Mouse (Mus musculus): Measurements from ENCODE around the gene Sufu. TPM values are rescaled to one million over a fixed set of nuclear protein-coding genes. Genes with fewer than 3 reads are reported as not detected.

The Sufu gene
- total RNA-seq, 1 experiment from 2014 or later = 21.3 TPM

DNA sequence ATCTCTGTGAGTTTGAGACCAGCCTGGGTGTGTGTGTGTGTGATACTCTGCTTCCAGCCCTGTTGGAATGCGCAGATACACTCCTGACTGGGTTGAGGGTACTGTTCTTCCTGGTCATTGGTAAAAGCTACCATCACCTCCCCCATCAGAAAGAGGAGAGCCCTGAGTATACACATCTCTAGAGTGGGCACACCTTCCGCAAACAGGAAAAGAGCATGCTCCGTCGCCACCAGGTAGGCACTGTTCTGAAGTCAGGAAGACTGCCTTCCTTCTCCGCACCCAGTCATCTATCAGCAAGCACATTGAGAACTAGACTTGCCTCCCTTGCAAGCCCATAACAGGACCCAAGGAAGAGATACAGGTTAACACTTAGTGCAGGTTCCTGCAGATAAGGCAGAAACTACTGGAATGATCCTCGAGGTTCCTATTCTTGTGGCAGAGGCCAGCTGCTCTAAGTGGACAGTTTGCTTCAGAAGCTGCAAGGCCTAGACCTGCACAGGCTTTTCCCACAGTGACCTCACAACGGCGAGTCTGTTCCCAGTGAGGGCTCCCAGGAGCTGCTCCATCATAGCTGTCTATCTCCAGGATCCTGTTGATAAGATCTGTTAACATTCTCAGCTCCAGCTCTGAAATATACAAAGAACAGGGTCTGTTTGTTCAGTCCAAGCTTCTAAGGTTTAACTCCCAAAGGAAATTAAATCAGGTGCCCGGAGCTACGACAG is 84.1 kb downstream of the Sufu start:
- ATAC-seq (ENCODE audit: extremely low read depth, insufficient number of reproducible peaks, low FRiP score, poor library complexity, severe bottlenecking) = no peak

DNA sequence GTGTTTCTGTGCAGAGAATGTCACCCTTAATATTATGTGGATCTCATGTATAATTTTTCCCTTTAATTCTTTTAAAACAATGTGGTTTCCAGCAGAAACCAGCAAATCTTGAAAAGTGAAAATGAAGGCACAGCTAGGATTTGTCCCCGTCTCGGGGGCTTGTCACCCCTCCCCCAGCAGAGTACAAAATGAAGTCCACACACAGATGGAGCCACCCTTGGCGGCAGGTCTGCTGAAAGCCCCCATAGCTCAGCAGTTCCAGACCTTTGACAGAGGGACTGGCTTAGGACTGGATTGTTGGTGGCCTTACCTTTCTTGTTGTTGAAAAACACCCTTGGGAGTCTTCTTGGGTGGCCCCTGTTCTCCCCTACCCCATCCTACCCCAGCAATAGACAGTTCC is 84.7 kb downstream of the Sufu start:
- no peak for ATAC-seq (ENCODE audit: extremely low read depth, insufficient number of reproducible peaks, low FRiP score, poor library complexity, severe bottlenecking)

DNA sequence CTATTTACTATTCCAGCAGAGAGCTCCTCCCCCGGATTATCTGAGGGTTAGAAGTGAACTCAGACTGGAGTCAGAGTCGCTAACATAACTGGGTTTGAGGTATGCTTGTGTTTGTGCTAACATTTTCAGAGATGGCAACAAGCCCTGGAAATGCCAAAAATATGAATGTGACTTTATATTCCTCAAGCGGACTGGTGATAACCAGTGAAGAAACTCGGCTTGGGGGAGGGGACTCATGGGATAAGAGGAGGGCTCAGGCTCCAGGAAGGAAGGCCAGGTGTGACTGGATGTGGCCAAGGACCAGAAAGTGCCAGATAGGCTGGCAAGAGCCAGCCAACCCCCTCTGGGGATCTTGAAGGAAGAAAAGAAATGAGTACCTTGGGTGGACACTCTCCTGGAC is 85.1 kb downstream of the Sufu start:
- no peak for ATAC-seq (ENCODE audit: extremely low read depth, insufficient number of reproducible peaks, low FRiP score, poor library complexity, severe bottlenecking)

DNA sequence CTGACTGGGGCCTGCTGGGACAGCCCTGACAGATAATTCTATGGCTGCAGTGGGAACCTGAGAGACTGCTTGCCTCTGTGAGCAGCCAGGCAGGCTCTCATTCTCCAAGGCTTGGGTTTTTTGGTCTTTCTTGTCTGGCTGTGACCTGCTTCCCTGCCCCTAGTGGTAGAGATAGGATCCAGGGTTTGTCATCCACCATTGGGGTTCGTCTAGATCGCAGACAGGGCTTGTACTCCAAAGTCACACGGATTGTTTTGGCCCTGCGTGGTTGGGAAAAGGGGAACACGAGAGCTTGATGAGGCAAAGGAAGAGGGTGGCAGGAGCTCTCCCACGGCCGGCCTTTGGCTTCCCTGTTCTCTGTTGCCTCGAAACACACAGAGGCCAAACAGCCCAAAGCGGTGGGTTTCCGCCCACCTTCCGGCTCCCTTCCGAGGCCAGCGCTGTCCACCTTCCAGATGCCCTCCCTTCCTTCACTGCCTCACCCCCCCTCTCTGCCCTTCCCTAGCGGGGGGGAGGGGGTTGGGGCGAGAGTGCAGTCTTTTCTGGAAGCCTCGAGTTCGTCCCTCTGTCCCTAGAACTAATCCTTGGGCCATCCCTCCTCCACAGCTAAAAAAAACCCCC is 86.3 kb downstream of the Sufu start:
- ATAC-seq (ENCODE audit: extremely low read depth, insufficient number of reproducible peaks, low FRiP score, poor library complexity, severe bottlenecking) = no peak; the same call in 1 of the 2 replicates

DNA sequence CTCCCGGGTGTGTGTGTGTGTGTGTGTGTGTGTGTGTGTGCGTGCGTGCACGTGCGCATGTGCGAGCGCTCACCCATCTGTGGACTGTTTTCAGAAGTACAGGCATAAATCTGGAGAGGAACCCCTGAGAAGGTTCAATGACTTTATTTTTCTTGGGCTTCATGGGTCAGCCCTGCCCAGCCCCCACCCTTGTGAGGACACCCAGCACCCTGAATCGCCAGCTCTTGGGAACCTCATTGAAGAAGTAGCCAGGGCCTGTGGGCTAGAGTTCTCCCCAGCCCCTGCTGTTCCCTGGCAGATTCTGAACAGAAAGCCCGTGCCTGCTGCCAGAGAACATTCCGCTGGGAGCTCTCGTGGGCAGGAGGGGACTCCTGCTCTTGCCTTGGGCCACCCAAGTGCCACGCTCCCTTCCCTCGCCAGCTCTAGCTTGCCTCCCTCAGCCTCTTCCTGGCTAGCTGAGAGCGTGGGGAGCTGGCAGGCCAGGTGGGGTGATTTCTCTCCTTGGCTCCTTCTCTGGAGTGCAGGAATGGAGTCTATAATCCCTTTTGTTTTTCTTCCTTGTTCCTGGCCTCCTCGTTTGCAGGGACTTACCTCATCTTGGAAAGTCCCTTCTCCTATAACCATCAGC is 87.1 kb downstream of the Sufu start:
- ATAC-seq (ENCODE audit: extremely low read depth, insufficient number of reproducible peaks, low FRiP score, poor library complexity, severe bottlenecking) = no peak

DNA sequence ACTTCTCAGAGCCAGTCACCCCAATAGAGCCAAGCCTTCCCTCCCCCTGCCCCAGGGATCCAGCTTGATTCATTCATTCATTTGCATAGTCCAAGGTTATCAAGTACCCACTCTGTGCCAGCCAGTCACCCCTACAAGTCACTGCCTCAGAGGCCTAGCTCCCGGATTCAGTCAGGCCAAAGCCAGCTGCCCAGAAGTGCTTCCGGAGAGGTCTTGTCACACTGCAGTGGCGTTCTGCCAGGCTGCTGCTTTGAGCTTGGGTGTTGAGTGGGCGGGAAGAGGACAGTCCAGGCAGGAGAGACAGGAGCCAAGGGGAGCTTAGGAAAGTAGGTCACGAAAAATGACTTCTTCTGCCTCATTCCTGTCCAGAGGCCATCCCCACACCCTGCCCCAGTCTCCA is 87.8 kb downstream of the Sufu start:
- no peak for ATAC-seq (ENCODE audit: extremely low read depth, insufficient number of reproducible peaks, low FRiP score, poor library complexity, severe bottlenecking)

DNA sequence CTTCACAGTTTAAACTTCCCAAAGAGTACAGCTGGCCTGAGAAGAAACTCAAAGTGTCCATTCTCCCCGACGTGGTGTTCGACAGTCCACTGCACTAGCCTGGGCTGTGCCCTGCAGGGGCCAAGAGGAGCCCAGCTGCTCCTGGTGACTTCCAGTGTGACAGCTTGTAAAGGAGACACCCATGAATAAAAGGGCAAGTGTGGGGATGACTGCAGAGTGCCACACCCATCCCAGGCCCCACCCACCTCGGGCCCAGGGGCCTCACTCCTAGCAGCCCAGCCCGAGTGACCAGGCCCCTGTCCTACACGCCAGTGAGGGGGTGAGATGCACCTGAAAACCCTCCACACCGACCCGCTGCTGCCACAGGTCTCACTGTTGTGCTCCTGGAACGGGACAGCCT is 89.2 kb downstream of the Sufu start:
- no peak for ATAC-seq (ENCODE audit: extremely low read depth, insufficient number of reproducible peaks, low FRiP score, poor library complexity, severe bottlenecking)

DNA sequence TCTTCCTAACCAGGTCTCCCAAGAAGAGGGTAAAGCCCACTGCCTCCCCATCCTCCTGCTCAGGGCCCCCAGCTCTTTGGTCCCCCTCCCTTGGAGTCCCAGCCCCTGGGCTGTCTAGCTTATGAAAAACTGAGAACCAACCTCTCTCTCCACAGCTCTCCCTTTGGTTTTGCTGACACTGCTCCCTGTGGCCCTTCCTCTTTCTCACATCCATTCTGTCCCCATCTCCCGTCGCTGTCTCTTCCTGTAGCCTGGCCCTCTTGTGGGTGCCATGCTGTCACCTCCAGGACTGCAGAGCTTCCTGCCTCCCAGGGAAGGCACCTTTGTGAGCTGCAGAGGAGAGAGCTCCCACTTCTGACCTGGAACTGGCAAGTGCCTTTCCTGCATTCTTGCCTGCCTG is 90.0 kb downstream of the Sufu start:
- no peak; the same call in 1 of the 2 replicates for ATAC-seq (ENCODE audit: extremely low read depth, insufficient number of reproducible peaks, low FRiP score, poor library complexity, severe bottlenecking)

DNA sequence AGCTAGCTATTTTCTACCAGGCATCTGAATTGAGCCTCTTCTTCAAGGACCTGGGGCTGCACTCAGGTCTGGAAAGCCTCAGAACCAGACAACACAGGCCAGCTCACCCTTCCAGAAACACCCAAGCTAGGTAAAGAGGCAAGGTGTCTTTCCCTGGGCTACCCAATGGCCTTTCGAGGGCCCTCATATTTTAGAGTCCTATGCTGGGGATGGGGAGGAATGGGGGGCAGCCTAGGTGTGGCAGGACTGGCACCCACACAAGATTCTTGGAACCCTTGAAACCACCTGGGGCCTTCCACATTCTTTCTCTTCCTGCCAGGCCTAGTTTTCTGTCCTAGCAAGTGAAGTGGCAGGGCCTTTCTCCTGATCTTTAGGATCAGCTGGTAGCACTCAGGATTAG is 92.8 kb downstream of the Sufu start:
- ATAC-seq (ENCODE audit: extremely low read depth, insufficient number of reproducible peaks, low FRiP score, poor library complexity, severe bottlenecking) = no peak

DNA sequence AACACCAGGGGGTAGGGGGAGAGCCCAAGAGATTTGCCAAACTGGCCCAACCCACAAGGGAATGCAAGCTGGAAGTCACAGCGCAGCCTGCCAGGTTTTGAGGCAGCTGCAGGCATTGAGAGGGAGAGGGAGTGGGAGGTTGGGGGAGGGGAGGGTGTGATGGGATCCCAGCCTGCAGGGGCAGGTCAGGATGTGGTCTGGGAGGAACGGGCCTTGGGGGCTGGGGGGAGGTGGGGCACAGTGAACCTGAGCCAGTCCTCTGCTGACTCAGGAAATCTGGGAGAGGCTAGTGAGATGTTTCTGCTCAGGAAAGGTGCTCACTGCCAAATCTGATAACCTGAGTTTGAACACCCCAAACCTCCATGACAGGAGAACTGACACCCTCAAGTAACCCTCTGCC is 93.9 kb downstream of the Sufu start:
- ATAC-seq (ENCODE audit: extremely low read depth, insufficient number of reproducible peaks, low FRiP score, poor library complexity, severe bottlenecking) = no peak

DNA sequence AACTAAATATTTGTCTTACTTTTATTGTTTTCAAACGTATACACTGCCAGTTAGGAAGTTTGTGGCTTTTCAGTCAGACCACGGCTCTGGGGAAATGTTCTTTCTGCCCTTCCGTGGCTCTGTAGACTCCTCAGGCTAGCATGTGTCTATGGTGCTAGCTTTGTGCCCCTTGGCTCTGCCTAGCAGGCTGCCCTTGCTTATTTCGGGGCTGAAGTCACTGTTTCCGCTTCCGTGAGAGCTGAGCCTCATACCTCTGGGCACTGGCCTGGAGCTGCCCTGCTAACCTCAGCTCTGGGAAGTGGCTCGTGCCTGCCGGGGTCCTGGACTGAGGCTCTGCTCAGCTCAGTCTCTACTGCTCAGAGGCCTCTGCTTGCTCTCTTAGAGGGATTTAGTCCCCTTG is 98.4 kb downstream of the Sufu start:
- no peak for ATAC-seq (ENCODE audit: extremely low read depth, insufficient number of reproducible peaks, low FRiP score, poor library complexity, severe bottlenecking)

DNA sequence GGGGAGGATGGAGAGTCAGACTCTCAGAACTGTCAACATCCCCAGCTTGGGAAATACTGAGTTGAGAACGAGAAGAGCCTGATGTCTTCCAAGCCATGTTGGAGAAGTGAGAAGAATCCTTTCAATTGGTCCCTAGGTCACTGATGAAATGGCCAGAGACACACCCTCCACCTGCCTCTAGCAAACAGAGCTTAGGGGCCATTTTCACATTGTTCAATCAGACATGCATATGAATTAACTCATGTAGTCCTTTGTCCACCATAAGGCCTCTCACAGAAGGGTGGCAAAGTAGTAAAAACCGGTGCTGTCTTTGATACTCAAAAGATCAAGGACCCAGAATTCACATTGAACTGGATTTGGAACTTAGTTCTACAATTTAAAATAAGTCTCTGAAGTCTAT is 100.5 kb downstream of the Sufu start:
- ATAC-seq (ENCODE audit: extremely low read depth, insufficient number of reproducible peaks, low FRiP score, poor library complexity, severe bottlenecking) = no peak

DNA sequence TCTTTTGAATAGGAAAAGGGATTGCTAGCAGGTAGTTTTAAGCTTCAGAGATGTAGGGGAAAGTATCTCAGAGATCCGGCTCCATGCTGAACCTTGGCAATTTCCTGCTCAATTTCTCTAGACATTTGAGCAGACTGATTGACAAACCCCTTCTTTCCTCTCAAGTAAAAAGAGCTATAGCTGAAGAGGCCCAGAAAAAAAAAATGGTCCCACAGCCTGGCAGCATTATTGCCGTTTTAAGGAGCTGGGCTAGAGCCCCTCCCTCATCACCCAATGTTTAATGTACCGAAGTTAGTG is 102.8 kb downstream of the Sufu start:
- ATAC-seq (ENCODE audit: extremely low read depth, insufficient number of reproducible peaks, low FRiP score, poor library complexity, severe bottlenecking) = no peak

DNA sequence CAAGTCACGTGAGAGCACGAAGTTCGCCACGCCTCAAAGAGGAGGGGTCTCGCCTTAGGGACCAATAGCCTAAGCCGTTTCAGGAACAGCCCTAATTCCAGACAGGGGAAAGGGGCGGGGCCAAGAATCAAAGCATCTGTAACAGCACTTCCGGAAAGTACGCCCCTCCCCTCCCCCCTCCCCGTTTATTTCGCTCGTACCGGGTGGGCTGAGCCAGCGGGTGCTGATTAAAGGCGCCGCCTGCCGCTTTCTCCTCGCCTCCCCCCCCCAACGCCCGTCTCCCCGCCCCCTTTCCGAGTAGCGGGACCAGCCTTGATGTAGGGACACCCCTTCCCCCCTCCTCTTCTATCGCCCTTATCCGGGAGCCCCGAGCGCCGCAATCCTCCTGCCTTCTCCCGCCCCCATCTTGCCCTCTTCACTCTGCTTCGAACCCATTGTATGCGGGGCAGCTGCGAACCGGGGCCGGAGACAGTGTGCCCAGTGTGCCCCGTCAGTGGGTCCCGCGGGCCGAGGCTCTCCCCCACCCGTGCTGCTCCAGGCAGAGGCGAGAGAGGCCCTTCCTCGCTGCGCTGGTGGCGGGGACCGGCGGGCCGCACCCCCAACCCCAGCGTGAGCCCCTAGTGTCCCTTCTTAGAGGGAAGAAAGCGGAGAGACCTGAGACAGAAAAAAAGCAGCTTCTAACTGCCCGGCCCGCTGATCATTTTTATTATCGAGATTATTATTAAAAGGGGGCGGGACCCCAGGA is 103.3 kb downstream of the Sufu start:
- ATAC-seq (ENCODE audit: extremely low read depth, insufficient number of reproducible peaks, low FRiP score, poor library complexity, severe bottlenecking) = peak; percentile 68

DNA sequence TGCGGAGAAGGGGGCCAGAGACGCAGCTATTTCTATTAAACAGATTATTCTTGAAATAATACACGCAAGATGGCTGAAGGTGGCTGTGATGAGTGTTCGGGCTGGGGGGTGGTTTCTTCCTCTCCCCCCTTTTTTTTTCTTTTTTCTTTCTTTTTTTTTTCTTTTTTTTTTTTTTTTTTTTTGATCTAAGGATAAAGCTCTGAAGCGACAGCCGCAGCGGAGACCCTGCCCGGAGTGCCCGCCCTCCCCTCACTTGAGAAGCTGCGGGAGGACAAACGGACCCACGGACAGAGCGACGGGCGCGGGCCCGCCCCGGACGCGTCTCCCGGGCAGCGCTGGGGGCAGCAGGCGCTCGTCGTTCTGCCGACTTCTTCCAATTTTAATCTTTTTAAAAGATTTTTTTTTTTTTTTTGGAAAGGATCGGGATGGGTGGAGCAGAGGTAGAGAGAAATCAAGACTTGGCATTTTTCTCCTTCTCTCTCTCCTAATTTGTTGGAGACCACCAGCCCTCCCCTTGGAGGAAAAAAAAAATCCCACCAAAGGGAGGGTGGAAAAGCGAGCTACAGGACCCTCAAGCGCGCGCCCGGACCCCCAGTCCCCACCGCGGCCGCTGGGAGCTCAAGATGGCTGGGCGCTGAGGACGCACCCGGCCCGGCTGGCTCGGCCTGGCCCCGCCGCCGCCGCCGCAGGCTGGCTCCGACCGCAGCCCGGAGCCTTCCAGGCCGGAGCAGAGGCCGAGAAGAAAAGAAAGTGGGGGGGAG is 104.1 kb downstream of the Sufu start:
- ATAC-seq (ENCODE audit: extremely low read depth, insufficient number of reproducible peaks, low FRiP score, poor library complexity, severe bottlenecking) = no peak

DNA sequence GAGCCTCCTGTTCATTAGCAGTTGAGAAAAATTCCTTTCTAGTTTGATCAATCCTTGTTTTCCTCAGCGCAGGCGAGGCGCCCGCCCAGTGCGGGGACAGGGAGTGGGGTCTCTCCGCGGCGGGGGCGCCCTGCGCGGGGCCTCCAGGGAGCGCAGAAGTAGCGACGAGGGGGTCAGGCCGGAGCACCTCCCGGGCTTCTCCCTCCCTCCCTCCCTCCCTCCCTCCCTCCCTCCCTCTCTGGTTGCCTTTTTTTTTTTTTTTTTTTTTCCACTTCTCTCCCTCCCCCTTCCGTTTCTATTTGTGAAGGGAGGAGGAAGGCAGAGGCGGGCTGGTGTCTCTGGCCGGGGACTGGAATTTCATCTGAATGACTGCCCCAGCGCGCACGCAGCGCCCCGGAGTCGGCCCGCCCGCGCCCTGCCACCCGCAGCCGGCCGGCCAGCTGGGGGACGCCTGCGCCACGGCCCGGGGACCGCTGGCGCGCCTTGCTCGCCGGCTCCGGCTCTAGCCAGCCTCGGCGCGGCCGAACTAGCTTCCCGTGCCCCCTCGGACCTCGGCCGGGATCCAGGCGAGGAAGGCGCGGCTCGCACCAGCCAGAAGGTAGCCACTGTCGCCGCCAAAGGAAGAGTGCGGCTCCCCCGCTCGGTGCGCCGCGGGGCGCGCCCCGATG is 104.8 kb downstream of the Sufu start, which contains the start of gene Trim8:
Gene Trim8, plus strand, starts transcription at position 302 of the 668 bp plus-strand sequence.
- ATAC-seq (ENCODE audit: extremely low read depth, insufficient number of reproducible peaks, low FRiP score, poor library complexity, severe bottlenecking) = no peak

DNA sequence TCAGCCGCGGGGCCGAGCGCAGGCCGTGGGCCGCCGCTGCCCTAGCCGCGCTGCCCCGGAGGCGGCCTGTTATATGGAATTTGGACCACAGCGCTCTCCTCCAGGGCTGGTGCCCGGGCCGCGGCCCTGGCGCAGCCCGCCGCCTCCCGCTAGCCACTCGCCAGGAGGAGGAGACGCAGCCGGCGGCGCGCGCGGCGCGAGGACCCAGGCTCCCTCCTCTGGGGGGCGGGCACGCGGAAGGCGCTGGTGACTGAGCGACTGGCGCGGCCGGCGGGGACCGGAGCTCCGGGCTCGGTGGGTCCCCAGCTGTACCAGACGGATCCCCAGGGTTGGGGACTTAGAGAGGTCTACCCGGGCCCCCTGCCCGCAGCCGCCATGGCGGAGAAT is 105.4 kb downstream of the Sufu start:
- no peak for ATAC-seq (ENCODE audit: extremely low read depth, insufficient number of reproducible peaks, low FRiP score, poor library complexity, severe bottlenecking)

DNA sequence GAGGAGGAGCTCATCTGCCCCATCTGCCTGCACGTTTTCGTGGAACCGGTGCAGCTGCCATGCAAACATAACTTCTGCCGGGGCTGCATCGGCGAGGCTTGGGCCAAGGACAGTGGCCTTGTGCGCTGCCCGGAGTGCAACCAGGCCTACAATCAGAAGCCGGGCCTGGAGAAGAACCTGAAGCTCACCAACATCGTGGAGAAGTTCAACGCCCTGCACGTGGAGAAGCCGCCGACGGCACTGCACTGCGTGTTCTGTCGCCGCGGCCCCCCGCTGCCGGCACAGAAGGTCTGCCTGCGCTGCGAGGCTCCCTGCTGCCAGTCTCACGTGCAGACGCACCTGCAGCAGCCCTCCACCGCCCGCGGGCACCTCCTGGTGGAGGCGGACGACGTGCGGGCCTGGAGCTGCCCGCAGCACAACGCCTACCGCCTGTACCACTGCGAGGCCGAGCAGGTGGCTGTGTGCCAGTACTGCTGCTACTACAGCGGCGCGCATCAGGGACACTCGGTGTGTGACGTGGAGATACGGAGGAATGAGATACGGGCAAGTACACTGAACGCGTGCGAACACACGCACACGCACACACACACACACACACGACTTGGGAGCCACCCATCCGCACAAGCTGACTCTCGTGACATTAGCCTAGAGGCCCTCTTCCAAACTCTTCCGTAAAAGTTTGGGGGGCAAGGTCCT is 105.9 kb downstream of the Sufu start:
- peak; percentile 33; the same call in 1 of the 2 replicates for ATAC-seq (ENCODE audit: extremely low read depth, insufficient number of reproducible peaks, low FRiP score, poor library complexity, severe bottlenecking)

Measured in neutrophil, adult 5-6 weeks (primary cell).